Mouse (Mus musculus): ENCODE data around the gene Bcl2a1d.
"Not testable (repeated sequence)": the region's sequence is repeated elsewhere in the genome, so short reads cannot be mapped to it uniquely, and the experiment has no call there.

Bcl2a1d gene

GRCm38 (mm10) chr9:88698746-88699145 lies 33.0 kb downstream of the Bcl2a1d start:
- DNase-seq (ENCODE audit: extremely low spot score), result not testable (repeated sequence)

DNA sequence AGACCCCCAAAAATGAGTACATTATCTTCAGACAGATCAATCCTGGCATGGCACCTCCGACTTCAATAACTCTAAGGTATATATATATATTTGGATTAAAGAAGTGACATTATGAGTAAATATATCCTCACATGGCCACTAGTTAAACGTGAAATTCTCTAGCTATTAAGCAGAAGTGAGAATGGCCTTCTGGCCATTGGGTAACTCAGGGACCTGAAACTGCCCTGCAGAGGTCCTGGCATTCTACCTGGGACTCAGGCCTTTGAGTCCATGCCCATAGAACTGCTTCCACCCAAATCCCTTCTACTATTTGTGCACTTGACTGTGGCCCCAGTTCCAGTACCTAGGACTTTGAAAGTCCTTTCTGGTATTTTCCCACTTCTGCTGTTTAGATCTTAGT lies 40.4 kb downstream of the Bcl2a1d start:
- DNase-seq (ENCODE audit: extremely low spot score), result not testable (repeated sequence)

- not testable (repeated sequence) for DNase-seq (ENCODE audit: extremely low spot score)
Measured at GRCm38 (mm10) chr9:88689451-88689850, 42.3 kb downstream of the Bcl2a1d start.

DNA sequence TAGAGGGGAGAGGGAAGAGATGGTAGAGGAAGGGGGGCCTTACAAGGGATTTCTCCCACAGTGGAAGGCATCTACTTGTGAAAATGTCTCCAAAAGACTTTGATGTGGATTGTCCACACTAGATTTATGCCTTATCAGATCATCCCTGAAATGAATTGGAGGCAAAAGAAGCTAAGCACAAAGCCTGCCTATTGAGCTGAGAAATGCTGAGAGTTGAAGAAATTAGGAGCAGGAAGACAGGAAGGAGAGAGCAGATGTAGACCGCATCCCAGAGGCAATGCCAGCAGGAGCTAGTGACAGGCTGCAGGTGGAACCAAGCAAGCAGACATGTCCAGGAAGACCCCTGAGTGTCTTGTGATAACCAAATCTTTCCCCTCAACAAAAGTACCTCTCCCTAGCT lies 45.0 kb downstream of the Bcl2a1d start:
- DNase-seq (ENCODE audit: extremely low spot score), result not testable (repeated sequence)
